Mouse (Mus musculus) MEL (cell line): ENCODE data around the gene Pygm. TPM values are rescaled to one million over a fixed set of nuclear protein-coding genes. Genes with fewer than 3 reads are reported as not detected.

ENCODE experiments used
- DNase-seq: peaks from one replicate; pipeline ENCODE4 v3.0.0; 2011; ENCODE audit warnings: low read depth, low spot score
- H3K27ac ChIP-seq: 2 replicates; pipeline ENCODE4 v1.5.1; 2012; ENCODE audit warnings: low read depth, mild to moderate bottlenecking, control low read depth, low read length, moderate library complexity; ENCODE audit not compliant: control insufficient read depth
- H3K27me3 ChIP-seq, 2 experiments: fragments of 150-350 bp in 1 of 2; sonication (generic) in 1 of 2; 2 replicates each; pipeline ENCODE4 v1.6.1; 2012; ENCODE audit warnings: low read length in 2 of 2, mild to moderate bottlenecking in 2 of 2, improper control_type of control experiment in 1 of 2, moderate library complexity in 1 of 2; ENCODE audit not compliant: insufficient read depth in 2 of 2, control insufficient read depth in 1 of 2
- H3K36me3 ChIP-seq, 2 experiments: 2 replicates each; pipeline ENCODE4 v1.6.1; 2012 to 2014; ENCODE audit warnings: low read length in 2 of 2, improper control_type of control experiment in 1 of 2, inconsistent platforms in 1 of 2, mild to moderate bottlenecking in 1 of 2; ENCODE audit not compliant: insufficient read depth in 2 of 2, control insufficient read depth in 1 of 2
- H3K4me1 ChIP-seq, 2 experiments: fragments of 150-350 bp in 1 of 2; sonication (generic) in 1 of 2; 2 replicates each; pipeline ENCODE4 v1.6.1; 2012; ENCODE audit warnings: low read length in 2 of 2, improper control_type of control experiment in 1 of 2, mild to moderate bottlenecking in 1 of 2; ENCODE audit not compliant: insufficient read depth in 2 of 2, control insufficient read depth in 1 of 2
- H3K4me3 ChIP-seq, 2 experiments: fragments of 150-350 bp in 1 of 2; sonication (generic) in 1 of 2; 2 replicates each; pipeline ENCODE4 v1.5.1; 2012; ENCODE audit warnings: low read depth in 2 of 2, low read length in 2 of 2, mild to moderate bottlenecking in 2 of 2, moderate library complexity in 2 of 2, control low read depth in 1 of 2, improper control_type of control experiment in 1 of 2; ENCODE audit not compliant: control insufficient read depth in 1 of 2, insufficient read depth in 1 of 2
- H3K79me2 ChIP-seq: 2 replicates; pipeline ENCODE4 v1.6.1; 2012; ENCODE audit warnings: mild to moderate bottlenecking, low read length, moderate library complexity; ENCODE audit not compliant: control insufficient read depth, poor library complexity, insufficient read depth
- H3K9ac ChIP-seq: 2 replicates; pipeline ENCODE4 v1.6.1; 2012; ENCODE audit warnings: low read depth, mild to moderate bottlenecking, control low read depth, low read length, moderate library complexity; ENCODE audit not compliant: control insufficient read depth, poor library complexity, severe bottlenecking
- H3K9me3 ChIP-seq: fragments of 150-350 bp; sonication (generic); replicated peaks from 2 replicates; pipeline ENCODE4 v1.6.1; 2012; ENCODE audit warnings: mild to moderate bottlenecking, low read length, improper control_type of control experiment, moderate library complexity; ENCODE audit not compliant: insufficient read depth
- BHLHE40 ChIP-seq: IDR thresholded peaks from 2 replicates; pipeline ENCODE4 v1.6.1; 2012; ENCODE audit warnings: low read depth, mild to moderate bottlenecking, inconsistent platforms, low read length, improper control_type of control experiment, borderline replicate concordance
- CHD1 ChIP-seq: IDR thresholded peaks from 2 replicates; pipeline ENCODE4 v1.6.1; 2012; ENCODE audit warnings: low read depth, mild to moderate bottlenecking, inconsistent platforms, low read length, improper control_type of control experiment
- CTCF ChIP-seq, 3 experiments: IDR thresholded peaks in 2 of 3; conservative IDR thresholded peaks in 1 of 3; 2 replicates each; pipeline ENCODE4 v1.5.1; 2011 to 2012; ENCODE audit warnings: low read length in 3 of 3, low read depth in 2 of 3, mild to moderate bottlenecking in 2 of 3, improper control_type of control experiment in 1 of 3, inconsistent platforms in 1 of 3, mixed read lengths in 1 of 3, moderate library complexity in 1 of 3; ENCODE audit not compliant: control insufficient read depth in 1 of 3, insufficient read depth in 1 of 3, poor library complexity in 1 of 3, severe bottlenecking in 1 of 3
- ETS1 ChIP-seq: IDR thresholded peaks from 2 replicates; pipeline ENCODE4 v1.6.1; 2012; ENCODE audit warnings: low read depth, mild to moderate bottlenecking, inconsistent platforms, low read length, improper control_type of control experiment, moderate library complexity
- GABPA ChIP-seq: IDR thresholded peaks from 2 replicates; pipeline ENCODE4 v1.6.1; 2012; ENCODE audit warnings: low read depth, mild to moderate bottlenecking, inconsistent platforms, low read length, improper control_type of control experiment, moderate library complexity
- GATA1 ChIP-seq: IDR thresholded peaks from 2 replicates; pipeline ENCODE4 v1.6.1; 2011; ENCODE audit warnings: low read depth, low read length, improper control_type of control experiment
- MEF2A ChIP-seq: IDR thresholded peaks from 2 replicates; pipeline ENCODE4 v1.6.1; 2014; ENCODE audit warnings: low read depth, mild to moderate bottlenecking, inconsistent platforms, low read length, improper control_type of control experiment; ENCODE audit not compliant: poor library complexity, insufficient replicate concordance, severe bottlenecking; ENCODE audit errors: extremely low read depth
- MYC ChIP-seq: IDR thresholded peaks from 2 replicates; pipeline ENCODE4 v1.6.1; 2011; ENCODE audit warnings: low read depth, mild to moderate bottlenecking, low read length, improper control_type of control experiment, moderate library complexity
- POLR2A ChIP-seq, 2 experiments: IDR thresholded peaks; 2 replicates each; pipeline ENCODE4 v1.6.1; 2011 to 2012; ENCODE audit warnings: low read length in 2 of 2, mild to moderate bottlenecking in 2 of 2, control low read depth in 1 of 2, improper control_type of control experiment in 1 of 2, low read depth in 1 of 2, moderate library complexity in 1 of 2; ENCODE audit not compliant: control insufficient read depth in 1 of 2, insufficient read depth in 1 of 2, poor library complexity in 1 of 2
- POLR2AphosphoS2 ChIP-seq: IDR thresholded peaks from 2 replicates; pipeline ENCODE4 v1.6.1; 2011; ENCODE audit warnings: low read length, improper control_type of control experiment
- RCOR1 ChIP-seq: IDR thresholded peaks from 2 replicates; pipeline ENCODE4 v1.6.1; 2012; ENCODE audit warnings: low read depth, mild to moderate bottlenecking, inconsistent platforms, low read length, improper control_type of control experiment
- SMC3 ChIP-seq: IDR thresholded peaks from 2 replicates; pipeline ENCODE4 v1.6.1; 2011; ENCODE audit warnings: low read depth, low read length, improper control_type of control experiment
- TAL1 ChIP-seq: IDR thresholded peaks from 2 replicates; pipeline ENCODE4 v1.6.1; 2012; ENCODE audit warnings: mild to moderate bottlenecking, inconsistent platforms, low read length, moderate library complexity, mixed read lengths
- UBTF ChIP-seq: IDR thresholded peaks from 2 replicates; pipeline ENCODE4 v1.6.1; 2012; ENCODE audit warnings: low read depth, mild to moderate bottlenecking, inconsistent platforms, low read length, improper control_type of control experiment, moderate library complexity, borderline replicate concordance; ENCODE audit not compliant: insufficient read depth
- USF1 ChIP-seq: IDR thresholded peaks from 2 replicates; pipeline ENCODE4 v1.6.1; 2014; ENCODE audit warnings: low read depth, mild to moderate bottlenecking, inconsistent platforms, low read length, improper control_type of control experiment, moderate library complexity
- ZC3H11A ChIP-seq: IDR thresholded peaks from 2 replicates; pipeline ENCODE4 v1.6.1; 2012; ENCODE audit warnings: low read depth, mild to moderate bottlenecking, inconsistent platforms, low read length, improper control_type of control experiment
- ZKSCAN1 ChIP-seq: IDR thresholded peaks from 2 replicates; pipeline ENCODE4 v1.6.1; 2012; ENCODE audit warnings: low read depth, mild to moderate bottlenecking, inconsistent platforms, low read length, improper control_type of control experiment, moderate library complexity
- ZNF384 ChIP-seq: IDR thresholded peaks from 2 replicates; pipeline ENCODE4 v1.6.1; 2012; ENCODE audit warnings: low read depth, mild to moderate bottlenecking, inconsistent platforms, low read length, improper control_type of control experiment
- polyA plus RNA-seq, 2 experiments: library from polyadenylated mRNA; stranded (reverse) in 1 of 2; unstranded in 1 of 2; fragments of >175 nt in 1 of 2; fragments of >200 nt in 1 of 2; gene quantifications; 2 replicates each; pipeline versions ENCODE4 v1.2.1 to v1.2.4; 2012; ENCODE audit warnings: low replicate concordance in 2 of 2, low read depth in 1 of 2; ENCODE audit not compliant: insufficient read length in 2 of 2, insufficient read depth in 1 of 2, missing spikeins in 1 of 2
- total RNA-seq: library from RNA; depleted of rRNA; stranded (reverse); fragments of 300-350 nt; gene quantifications from 2 replicates; pipeline ENCODE4 v1.2.3, GENCODE M21; 2012

Gene Pygm
- total and polyA plus RNA-seq, 3 experiments = 0.73 to 3.3 TPM; not detected in 1

DNA sequence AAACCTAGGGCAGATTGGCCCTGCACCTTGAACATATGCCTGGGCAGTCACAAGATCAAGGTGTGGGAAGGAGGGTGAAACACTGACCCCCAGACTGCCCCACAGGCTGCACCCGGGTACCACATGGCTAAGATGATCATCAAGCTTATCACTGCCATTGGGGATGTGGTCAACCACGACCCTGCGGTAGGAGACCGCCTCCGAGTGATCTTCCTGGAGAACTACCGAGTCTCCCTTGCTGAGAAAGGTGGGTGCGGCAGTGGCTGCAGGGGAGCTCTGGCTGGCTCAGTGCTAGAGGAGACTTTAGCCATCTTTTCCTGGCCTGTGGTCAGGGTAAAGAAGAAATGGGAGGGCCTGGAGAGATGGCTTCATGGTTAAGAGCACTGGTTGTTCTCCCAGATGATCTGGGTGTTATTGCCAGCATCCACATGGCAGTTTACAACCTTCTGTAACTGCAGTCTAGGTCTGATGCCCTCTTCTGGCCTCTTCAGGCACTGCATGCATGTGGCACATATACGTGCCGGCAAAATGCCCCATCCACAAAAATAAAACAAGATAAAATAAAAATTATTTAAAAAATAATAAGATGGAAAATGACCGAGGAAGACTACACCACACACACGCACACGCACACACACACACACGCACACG, 8.7 kb downstream of the Pygm start:
- Histone ChIP-seq H3K9me3 (no peaks in the 10 kb centered on the region), H3K79me2 (no peaks in the 10 kb centered on the region), H3K4me3 (no peak overlapping the region), H3K9ac (no peak overlapping the region), H3K4me1 (no peaks in the 10 kb centered on the region), H3K27me3 (no peaks in the 10 kb centered on the region), H3K36me3 (no peaks in the 10 kb centered on the region), H3K27ac (no peak overlapping the region)
- TF ChIP-seq USF1 = no peak
- no peak for TF ChIP-seq RCOR1
- TF ChIP-seq MYC = 0 out of 2 replicates have a peak, but pooled peaks have one; percentile 53
- no peak for TF ChIP-seq POLR2AphosphoS2
- 0 out of 2 replicates have a peak, but pooled peaks have one; percentile 2 for TF ChIP-seq SMC3
- TF ChIP-seq CTCF (IDR thresholded peaks at IDR 0.05 in 2 of 3, conservative IDR thresholded peaks at IDR 0.05 in 1 of 3; ENCODE audit: control insufficient read depth in 1 of 3, insufficient read depth in 1 of 3, low read depth in 2 of 3, low read length in 3 of 3, poor library complexity in 1 of 3, severe bottlenecking in 1 of 3) = peak; percentile 40 to 49 (median 44); a peak in 5 of 6 replicates
- no peak for TF ChIP-seq BHLHE40
- no peak for TF ChIP-seq POLR2A (IDR thresholded peaks at IDR 0.05; ENCODE audit: control insufficient read depth in 1 of 2, insufficient read depth in 1 of 2, low read depth in 1 of 2, low read length in 2 of 2, poor library complexity in 1 of 2)
- 0 out of 2 replicates have a peak, but pooled peaks have one; percentile 6 for TF ChIP-seq ZC3H11A
- DNase-seq = peak; percentile 70

DNA sequence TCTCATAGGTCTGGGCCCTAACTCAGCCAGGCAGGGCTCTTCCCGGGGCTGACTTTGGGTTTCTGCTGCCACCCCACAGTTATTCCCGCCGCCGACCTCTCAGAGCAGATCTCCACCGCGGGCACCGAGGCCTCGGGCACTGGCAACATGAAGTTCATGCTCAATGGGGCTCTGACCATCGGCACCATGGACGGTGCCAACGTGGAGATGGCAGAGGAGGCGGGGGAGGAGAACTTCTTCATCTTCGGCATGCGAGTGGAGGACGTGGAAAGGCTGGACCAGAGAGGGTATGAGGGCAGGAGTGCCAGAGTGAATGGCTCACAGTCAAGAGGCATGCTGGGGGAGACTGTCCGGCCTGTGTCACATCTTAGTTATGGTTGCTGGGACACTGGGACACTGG, 9.4 kb downstream of the Pygm start:
- H3K9ac ChIP-seq = no peak overlapping the region
- H3K36me3 ChIP-seq = no peaks in the 10 kb centered on the region
- no peaks in the 10 kb centered on the region for H3K79me2 ChIP-seq
- no peaks in the 10 kb centered on the region for H3K9me3 ChIP-seq
- TF ChIP-seq ZKSCAN1 (no peak), UBTF (no peak), GATA1 (no peak), CHD1 (no peak), GABPA (no peak), TAL1 (no peak), BHLHE40 (no peak), ETS1 (no peak), MEF2A (no peak), ZNF384 (no peak)
- DNase-seq = no peak
- no peak overlapping the region for H3K27ac ChIP-seq
- H3K4me1 ChIP-seq = no peaks in the 10 kb centered on the region
- H3K4me3 ChIP-seq = no peak overlapping the region
- H3K27me3 ChIP-seq = no peaks in the 10 kb centered on the region
